Mouse (Mus musculus) cerebellum, adult 18-20 months (tissue): ENCODE measurements around the gene Brd3.
A peak's percentile ranks its signal among the peaks of the same experiment; 100 is the strongest.

Source experiments
- DNase-seq, 2 experiments: peaks; one replicate each; pipeline ENCODE4 v3.0.0; 2021

Brd3 gene

DNA sequence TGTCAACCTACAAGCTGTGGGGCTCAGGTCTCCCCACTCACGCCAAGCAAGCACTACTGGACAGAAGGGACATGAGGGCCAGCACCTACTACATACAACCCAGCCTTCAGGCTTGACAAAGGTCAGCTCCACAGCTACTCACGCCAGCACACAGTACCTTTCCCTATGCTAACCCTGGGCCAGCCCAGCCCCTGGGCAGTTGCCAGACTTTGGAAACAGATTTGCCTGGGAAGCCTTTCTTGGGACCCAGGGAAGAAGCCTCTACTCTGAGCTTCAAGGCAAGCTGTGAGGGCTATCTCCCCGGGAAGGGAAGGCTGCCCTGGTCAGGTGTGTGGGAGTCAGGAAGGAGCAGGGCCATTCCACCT lies 37.5 kb downstream of the Brd3 start:
- DNase-seq: no peak

- no peak for DNase-seq
These were observed 38.0 kb downstream of the Brd3 start for GRCm38 (mm10) chr2:27469292-27469990.

- no peak for DNase-seq
These were observed 44.6 kb downstream of the Brd3 start for GRCm38 (mm10) chr2:27462901-27463300.

- no peak for DNase-seq
These were observed 45.4 kb downstream of the Brd3 start for GRCm38 (mm10) chr2:27461881-27462660.

- no peak for DNase-seq
These were observed 46.8 kb downstream of the Brd3 start for GRCm38 (mm10) chr2:27460651-27461050.

DNA sequence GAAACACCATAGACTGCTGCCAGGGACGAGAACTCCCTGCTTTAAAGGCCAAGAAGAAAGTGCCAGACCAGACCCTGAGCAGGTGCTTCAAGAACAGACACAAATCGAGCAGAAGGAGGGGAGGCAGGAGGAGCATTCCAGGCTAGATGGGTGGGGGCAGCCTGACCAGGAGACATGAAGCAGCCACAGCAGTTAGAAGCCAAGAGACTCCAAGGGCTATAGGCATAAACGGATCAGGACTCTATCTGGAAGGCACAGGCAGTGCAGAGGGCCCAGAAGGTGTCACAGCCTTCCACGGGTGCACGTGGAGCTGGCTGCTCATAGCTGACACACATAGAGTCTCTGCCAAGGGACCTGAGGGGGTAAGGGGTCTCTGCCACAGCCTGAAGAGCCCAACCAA lies 47.3 kb downstream of the Brd3 start:
- DNase-seq: no peak

- DNase-seq: no peak
These were observed 47.7 kb downstream of the Brd3 start for GRCm38 (mm10) chr2:27459735-27460134.

GRCm38 (mm10) chr2:27450226-27450625 lies 57.2 kb downstream of the Brd3 start:
- no peak for DNase-seq

DNA sequence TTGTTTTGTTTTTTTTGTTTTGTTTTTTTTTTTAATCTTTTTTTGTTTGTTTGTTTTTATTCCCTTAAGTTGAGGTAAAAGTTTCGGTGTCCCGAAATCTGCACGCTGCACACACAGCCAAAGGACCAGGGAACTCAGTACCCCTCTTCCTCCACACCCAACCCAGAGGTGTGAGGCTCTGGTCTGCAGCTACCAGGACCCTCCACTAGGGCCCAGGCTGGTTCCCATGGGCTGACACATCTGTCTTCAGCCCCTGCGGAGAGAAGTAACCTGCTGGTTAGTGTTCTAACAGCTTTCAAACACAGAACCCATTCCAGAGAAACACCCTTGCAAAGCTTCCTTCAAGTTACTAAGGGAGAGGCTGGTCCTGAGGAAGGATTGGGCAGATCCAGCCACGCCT lies 59.7 kb downstream of the Brd3 start:
- DNase-seq: no peak

GRCm38 (mm10) chr2:27446812-27447211 lies 60.6 kb downstream of the Brd3 start:
- no peak for DNase-seq

- DNase-seq: no peak
These were observed 61.6 kb downstream of the Brd3 start for GRCm38 (mm10) chr2:27445910-27446309.

- no peak for DNase-seq
These were observed 64.1 kb downstream of the Brd3 start for GRCm38 (mm10) chr2:27443450-27443708.

DNA sequence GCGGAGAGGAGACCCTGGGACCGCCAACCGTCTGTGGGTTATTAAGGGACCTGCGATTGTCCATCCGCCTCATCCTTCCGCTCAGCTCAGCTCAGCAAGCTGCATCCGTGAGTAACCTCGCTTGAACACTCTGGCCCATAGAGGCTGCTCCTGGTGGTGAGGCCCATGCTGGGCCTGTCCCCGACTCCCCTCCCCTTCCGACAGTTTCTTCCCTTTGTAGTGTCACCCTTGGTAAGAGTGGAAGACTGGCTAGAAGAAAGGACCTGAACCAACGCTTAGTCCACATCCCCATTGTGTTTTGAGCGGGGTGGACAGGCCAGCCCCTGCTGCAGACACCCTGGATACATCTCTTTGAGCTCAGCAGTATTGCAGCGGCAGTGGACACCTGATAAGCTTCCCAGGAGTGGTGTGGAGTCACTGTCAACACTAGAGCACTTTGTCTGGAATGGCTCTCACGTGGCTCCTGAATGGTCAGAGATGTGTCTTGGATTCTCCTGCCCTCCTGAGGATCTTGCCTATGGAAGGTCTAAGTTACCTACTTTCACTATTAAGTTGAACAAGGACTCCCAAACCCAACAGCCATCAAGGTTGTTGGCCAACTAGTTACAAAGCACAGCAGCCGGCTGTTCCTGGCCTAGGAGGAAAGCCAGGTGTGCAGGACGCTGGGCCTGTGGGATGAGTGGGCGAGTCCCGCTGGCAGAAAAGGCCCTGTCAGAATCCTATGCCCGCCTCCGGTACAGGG lies 64.6 kb downstream of the Brd3 start:
- DNase-seq: peak in 1 of 2 experiments; percentile 27

DNA sequence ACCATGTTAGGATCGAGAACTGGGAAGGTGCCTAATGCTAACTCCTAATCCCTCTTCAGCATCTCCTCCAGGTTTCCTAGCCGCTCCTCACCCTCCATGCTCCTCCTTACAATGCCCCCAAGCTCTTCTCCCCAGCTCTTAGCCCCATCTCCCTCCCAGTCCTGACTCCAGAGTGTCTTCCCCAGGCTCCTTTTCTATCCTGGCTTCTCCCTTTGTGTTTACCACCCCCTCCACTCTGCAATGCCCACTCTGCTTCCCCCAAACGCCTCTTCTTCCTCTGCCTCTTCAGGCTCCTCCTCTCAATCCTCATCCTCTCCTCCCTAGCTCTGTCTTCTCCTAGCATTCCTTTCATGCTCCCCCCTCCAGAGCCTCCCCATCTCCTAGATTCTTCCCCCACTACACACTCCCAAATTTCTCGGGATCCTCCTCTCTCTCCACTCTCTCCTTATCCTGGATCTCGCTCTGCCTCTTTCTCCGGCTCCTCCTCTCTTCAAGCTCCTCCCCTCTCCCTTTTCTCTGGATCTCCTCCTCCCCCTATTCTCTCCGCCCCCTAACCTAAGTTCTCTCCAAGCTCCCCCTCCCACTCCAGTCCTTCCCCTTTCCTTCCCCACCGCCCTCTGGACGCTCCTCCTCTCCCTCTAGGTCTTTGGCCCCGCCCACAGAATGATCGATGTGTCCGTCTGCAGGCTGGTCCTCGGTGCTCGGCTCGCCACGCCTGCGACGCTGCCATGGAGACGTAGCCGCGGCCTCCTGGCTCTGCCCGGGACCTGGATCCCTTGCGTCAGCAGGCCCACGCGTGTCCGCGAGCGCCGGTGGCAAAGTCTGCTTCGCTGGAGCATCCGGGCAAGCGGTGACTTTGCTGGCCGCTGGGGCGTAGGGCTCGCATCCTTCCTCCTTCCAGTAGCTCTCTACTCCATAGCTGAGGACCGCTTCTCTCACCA lies 65.4 kb downstream of the Brd3 start, which contains the start of gene Brd3os:
Brd3os (plus strand) TSS at position 558 of the 941 bp plus-strand sequence.
- DNase-seq: peak; percentile 94 to 99

DNA sequence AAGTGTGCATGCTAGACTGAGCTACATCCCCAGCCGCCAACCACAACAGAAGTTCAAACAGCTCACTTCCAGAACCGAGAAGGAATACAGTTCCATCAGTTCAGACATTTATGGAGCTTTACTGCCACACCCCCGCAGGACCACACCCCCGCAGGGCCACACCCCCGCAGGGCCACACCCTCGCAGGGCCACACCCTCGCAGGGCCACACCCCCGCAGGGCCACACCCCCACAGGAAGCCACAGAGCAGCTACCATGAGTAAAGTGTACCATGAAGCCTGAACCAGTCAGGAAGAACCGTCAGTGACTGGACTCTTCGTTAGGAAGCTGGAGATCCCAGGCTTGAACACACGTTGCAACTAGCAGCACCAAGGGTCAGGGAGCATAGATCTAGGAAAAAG lies 69.2 kb downstream of the Brd3 start:
- no peak for DNase-seq

DNA sequence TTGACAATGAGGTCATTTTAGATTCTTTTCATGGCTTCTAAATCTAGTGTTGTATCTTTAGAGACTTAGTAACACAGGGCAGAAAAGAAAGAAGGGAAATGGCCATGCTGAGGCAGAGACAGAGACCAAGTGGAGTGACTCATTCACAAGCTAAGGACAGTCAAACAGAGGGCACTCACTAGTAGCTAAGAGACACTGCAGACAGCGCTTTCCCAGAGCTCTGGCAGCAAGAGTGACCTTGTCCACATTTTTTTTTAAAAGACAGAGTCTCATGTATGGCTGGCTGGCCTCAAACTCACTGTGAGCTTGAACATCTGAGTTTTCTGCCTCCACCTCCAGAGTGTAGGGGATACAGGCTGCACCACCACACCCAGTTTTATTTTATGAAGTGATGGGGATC lies 69.6 kb downstream of the Brd3 start:
- no peak for DNase-seq

DNA sequence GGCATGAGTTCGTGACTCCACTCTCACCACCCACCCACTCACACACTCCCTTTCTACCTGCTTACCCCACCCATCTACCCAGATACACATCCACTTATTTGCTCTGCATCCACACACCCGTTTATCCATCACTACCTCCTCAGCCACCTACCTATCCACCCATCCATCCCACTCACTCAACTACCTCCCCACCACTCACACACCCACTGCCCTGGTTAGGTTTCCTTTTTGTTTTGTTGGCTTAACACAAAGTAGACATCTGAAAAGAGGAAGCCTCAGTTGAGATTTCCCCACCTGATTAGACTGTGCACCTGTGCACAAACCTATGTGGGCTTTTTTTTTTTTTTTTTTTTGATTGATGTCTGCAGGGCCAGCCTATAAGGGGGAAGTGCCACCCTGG lies 74.9 kb downstream of the Brd3 start:
- DNase-seq: no peak

DNA sequence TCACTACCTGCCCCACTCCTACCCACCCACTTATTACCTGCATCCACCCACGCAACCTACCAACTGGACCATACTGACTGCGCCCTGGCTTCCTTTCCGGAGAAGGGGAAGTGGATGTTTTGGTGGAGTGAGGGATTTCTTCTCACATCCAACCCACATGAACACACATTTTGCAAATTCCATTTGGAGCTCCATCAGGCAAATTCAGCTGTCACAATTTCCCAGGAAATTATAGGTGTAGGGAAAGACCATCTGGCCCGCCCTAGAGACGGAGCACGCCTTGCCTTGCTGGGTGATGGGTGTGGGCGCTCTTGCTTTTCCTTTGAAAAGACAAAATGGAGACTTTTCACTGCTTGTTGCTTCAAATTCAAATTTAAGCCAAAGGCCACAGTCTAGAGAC lies 76.8 kb downstream of the Brd3 start:
- DNase-seq: no peak

GRCm38 (mm10) chr2:27428071-27428470 lies 79.4 kb downstream of the Brd3 start:
- peak; percentile 79 to 86 for DNase-seq

DNA sequence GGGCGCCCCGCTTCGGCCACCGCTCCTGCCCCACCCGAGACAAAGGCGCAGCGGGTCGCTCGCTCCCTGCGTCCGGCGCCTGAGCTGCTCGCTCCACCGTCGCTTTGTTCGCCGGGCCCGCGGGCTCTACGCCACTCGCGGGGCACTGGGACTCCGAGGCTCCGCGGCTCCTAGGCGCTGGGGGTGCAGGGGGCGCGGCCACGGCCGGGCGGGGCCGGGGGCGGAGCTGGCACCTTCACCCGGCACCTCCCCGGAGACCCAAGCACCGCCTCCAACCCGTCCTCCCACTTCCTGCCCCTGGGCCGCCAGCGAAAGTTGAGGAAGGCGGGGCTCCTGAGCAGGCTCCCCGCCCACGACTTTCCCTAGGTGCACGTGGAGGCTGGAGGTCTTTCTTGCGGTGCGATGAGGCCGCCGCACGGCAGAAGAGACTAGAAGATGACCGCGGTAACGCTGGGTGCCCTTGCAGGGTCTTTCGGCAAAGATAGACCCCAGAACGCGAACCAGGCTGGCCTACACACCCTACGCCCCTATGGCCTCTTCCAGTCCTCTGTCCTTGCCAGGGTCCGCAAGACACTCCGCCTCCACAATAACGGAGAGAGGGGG lies 80.5 kb downstream of the Brd3 start, which contains the start of gene Vav2:
Vav2 (minus strand) TSS at position 179 of the 603 bp plus-strand sequence.
- peak; percentile 70 to 72 for DNase-seq

DNA sequence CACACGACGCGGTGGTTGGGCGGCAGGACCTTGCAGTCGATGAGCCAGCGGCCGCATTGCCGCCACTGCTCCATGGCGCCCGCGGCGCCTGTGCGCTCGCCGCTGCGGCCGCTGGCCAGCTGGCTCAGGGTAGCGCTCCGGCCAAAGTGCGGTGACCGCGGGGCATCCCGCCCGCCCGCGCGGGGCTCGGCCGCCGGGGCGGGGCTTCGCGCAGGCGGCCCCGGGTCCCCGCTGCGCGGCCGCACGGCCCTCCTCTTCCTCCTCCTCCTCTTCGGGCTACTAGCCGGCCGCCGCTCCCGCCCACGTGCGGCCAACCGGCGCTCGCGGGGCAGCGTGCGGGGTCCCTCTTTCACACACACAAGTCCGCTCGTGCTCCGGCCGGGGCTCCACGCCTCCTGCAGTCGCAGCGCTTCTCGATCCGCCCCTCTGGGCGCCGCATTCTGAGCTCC lies 81.0 kb downstream of the Brd3 start:
- peak; percentile 26 to 59 for DNase-seq

- no peak for DNase-seq
These were observed 81.6 kb downstream of the Brd3 start for GRCm38 (mm10) chr2:27425751-27426405.
